Mouse (Mus musculus) retina, postnatal 1 day (tissue): ENCODE data around the gene Celsr1.

Source experiments
- DNase-seq: peaks from one replicate; pipeline ENCODE4 v3.0.0-alpha.2; 2012

The Celsr1 gene

DNA sequence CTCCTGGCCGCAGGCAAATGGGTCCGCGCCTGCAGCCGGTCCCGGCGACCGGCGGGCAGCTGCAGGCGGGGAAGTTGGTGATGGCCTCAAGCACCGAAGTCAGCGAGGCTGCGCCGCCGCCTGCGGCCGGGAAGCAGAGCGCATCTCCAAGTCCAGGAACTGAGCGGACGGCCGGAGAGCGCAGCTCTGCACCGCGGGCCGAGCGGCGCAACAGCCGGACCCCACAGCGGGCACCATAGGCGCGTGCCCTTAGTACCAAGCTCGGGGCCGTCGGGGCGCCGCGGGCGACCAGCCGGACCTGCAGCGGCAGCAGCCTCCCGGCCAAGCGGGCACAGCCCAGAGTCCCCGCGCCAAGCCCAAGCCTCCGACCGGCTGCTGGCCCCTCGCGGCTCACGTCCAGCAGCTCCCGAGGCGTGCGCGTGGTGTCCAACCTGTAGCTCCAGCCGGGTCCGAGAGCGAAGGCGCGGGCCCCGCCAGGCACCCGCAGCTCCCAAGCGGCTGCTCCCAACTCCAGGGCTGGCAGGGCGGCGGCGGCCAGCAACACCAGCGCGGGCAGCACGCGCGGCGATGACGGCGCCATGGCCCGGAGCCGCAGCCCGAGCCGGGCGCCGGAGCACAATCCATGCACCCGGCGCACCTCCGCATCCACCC, at the start of gene Celsr1:
TSS of gene Celsr1 (minus strand) at position 587 of the 651 bp plus-strand sequence.
- peak; percentile 62 for DNase-seq

DNA sequence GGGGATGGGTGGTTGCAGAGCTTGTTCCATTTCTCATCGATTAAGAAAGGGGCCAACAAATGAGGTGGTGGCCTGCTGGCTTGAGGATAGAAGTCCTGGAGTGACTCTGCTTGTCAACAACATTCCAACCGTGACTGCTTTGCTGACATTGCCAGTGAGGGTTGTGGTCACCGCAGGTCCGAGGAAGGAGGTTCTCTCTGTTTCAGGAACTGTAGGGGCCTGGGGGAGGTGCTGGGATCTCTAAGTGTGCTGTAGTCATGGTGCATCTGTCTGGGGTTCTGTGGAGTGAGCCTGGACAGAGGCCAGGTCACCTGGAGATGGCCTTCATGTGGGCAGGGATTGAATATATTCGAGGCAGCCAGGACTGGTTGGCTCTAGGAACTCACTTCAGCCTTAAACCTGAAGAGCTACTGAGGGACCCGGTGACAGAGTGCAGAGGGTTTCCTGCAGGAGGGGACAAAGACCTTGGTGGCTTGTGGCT, 49.7 kb upstream of the Celsr1 start:
- no peak for DNase-seq

DNA sequence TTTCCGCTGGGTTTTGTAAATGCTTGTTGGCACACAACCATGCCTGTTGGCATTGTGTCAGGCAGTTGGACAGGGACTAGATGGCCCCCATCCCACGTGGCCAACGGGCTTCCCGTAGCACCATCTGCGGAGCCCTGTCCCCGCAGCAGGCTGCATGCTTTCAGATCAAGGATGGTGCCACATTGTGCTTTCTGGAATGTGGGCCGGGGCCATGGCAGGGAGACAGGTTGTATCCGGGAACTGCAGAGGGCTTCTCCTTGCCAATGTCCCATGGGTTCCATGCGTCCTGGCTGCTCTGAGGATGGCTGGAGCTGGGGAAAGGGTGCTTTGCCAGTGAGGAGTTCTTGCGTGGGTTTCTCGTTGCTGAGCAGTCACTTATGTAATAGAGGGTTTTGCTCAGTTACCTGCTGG, 49.0 kb upstream of the Celsr1 start:
- no peak for DNase-seq

DNA sequence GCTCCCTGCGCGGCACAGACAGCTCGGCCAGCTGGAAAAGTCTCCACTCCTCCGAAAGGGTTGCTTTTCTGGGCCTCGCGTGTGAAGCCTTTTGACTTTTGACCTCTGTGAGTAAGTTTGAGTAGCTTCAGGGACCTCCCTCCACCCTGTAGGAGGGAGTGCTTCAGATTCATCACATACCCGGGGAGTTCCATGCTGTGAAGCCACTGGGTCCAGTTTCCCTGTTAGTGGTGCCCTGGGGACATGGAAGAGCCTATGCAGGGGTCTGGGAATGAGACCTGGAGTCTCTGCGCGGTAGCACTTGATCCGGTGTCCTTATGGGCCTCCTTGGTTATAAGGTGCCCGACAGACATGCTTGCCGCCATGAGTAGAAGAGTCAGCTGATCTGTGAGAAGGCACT, 48.1 kb upstream of the Celsr1 start:
- no peak for DNase-seq

DNA sequence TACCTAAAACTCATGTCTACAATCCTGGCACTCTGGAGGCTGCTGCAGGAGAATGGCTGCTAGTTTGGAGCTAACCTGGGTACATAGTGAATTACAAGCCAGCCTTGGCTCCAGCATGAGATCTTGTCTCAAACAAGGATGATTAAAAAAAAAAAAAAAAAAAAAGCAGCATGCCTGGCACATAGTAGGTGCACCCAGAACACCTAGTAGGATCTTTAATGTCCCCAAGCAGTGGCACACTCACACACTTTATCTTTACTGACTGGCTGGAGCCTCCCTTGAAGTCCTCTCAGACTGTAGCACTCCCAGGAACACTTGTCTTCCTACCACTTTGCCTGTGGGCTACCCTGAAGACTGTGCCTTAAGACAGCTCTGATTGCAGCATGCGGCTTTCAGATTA, 46.8 kb upstream of the Celsr1 start:
- DNase-seq = no peak

DNA sequence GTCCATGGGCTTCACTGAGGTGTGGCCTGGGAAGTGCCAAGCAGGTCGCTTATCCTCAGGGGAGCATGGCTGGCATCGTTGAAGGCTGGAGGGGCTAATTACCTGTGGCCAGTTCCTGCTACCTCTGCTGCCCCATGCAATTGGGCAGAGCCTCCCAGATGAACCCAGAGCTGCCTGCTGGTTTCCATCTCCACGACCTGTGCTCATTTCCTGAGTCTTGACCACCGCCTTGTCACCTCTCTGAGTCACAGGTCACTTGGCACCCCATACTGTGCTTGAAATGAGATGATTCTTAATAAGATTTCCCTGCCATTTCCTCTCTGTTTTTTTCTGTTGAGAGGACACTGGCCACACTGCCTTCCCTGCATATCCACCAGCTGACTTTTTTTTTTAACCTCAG, 46.3 kb upstream of the Celsr1 start:
- no peak for DNase-seq

DNA sequence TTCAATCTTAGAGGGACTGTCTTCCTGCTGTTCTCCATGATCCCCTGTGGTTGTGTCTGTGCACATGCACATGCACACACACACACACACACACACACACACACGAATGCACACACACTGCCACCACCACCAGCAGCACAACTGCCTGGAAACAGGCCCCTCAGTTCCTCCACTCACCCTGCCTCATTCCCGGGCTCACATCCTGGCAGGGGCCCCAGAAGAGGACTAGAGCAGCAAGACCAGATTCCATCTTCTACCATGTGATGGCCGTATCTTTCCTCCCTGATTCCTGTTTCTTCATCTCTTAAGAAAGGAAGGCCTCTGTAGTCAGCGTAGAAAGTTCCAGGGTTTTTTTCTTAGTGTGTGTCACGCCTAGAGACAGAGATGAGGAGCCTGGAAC, 45.9 kb upstream of the Celsr1 start:
- DNase-seq = no peak

DNA sequence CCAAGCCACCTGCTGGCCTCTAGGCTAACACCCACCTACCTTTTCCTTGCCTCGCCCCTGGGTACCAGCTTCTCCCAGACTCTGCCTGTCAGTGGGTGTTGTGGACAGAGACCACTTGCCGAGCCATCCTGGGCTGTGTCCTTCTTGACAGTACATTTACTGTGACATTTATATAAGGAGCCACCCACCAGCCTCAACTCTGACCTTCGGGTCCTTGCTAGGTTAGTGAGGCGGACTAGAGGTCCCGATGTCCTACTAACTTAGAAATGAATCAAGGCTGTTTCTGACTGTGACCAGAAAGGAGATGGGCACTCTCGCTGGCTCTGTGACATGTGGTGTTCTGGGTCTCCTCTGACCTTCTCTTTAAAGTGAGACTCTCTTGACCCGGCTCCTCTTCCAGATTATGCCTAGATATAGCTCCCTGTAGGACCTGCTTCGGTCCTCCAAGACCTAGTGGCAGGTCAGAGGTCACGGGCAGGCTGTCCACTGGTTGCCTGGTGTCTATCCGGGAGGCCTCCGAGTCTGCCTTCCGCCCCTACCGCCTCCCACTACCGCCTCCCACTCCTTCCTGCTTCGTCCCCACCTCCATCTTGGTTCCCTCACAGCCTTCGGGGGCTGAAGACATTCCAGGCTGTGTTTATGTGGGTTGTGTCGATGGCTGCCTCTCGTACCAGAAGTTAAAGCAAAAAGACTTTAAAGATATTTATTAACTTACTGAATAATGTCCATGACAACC, 45.1 kb upstream of the Celsr1 start:
- DNase-seq = no peak

DNA sequence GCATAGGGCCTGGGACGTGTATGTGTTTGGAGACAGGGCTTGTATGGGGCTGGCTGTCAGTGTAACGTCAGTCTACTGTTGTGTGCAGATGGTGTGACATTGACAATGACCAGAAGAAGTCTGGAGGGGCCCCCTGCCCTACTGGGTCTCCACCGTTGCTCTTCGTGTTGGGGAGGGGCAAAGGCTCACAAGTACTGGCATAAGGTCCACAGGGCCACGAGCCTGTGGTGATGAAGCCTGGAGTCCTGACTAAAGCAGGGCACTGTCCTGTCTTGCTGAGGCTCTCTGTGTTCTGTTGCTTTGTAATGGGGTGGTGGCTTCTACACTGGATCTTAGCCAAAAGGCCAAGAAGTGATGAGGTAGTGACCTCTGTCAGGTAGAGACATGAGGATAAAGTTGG, 44.4 kb upstream of the Celsr1 start:
- no peak for DNase-seq

DNA sequence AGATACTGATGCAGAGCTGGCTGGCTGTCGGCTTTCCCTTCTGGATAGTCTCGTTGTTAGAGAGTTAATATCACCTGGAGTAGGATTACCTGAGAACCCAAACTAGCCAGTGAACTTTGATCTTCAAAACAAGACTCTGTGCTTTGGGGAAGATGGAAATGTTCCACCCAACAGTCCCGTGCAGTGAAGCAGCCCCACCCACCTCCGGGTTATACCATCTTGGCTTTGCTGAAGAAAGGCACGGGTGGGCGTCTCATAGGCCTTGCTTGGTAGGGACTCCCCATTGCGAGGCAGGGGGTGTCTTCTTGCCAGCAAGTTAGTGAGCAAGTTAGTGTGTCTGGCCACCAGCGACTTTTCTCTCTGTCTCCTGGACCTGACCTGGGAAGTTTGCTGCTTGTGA, 42.8 kb upstream of the Celsr1 start:
- DNase-seq = no peak

DNA sequence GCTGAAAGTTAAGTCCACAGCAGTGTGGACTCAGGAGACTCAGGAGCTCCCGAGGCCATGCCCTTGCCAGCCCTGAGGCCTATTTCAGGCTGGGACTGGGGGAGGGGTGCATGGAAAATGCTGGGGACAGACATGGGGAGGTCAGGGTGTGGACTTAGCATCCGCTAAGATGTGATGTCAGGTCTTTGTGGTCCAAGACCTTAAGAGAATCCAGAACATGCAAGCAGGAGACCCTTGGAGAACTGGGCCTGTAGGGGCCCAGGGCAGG, 42.4 kb upstream of the Celsr1 start:
- DNase-seq = no peak

DNA sequence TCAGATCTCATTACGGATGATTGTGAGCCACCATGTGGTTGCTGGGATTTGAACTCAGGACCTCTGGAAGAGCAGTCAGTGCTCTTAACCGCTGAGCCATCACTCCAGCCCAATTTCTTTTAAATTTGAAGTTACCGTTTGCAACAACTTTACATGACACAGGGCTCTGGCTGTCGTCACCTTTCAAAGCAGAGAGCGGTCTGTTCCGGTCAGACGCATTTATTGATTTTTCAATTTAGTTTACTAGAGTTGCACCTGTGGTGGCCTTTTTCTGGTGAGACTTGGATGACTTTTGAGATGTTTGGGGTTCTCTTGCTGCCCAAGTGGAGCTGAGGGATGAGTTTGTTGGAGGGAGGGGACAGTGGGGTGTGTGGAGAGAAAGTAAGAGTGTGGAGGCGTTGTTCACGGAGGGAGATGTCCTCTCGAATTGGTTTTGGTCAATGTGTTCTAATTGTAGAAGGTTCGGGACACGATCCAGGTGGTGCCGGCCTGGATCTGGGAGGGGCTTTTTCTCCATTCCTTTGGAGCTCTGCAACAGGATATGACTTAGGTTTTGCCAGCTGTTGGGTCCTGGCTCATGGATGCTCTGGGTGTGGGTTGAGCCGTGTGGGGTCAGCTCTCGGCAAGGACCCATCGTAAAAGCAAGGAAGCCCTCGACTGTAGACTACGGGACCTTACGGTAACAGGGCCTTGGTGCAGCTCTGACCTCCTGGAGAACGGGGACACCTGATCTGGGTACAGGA, 41.9 kb upstream of the Celsr1 start:
- DNase-seq = no peak

DNA sequence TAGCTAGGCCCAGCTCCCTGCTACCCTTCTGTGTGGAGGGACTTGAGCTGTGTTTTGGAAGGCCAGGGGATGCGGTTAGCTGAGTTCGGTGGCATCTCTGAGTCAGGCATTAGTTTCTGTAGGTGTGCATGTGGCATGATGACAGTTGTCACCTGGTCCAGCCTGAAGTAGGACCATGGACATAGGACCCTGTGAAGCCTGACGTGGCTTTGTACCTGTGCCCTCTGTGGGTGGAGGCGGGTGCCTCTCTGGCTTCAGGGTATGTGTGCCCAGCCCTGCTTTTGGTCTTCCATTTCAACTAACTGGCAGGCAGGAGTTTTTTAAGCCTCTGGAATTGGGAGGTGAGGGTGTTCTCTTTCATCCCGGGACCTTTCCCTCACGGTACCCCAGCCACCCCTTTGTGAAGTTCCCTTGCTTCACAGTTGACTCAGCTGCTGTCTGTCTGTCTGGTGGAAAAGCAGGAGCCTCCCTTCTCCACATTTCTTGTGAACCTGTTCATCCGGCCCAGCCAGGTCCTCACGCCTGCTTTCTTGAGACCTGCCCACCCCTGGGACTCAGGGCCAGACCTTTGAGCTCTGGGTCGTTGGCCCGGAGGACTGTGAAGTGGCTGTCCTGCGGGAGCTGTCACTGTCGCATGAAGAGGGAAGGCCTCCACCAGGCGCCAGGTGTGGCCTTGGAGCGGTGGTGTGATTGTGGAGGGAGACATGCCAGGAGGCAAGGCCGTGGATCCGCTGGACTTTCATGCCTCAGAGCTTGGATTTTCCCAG, 40.8 kb upstream of the Celsr1 start:
- DNase-seq = no peak

DNA sequence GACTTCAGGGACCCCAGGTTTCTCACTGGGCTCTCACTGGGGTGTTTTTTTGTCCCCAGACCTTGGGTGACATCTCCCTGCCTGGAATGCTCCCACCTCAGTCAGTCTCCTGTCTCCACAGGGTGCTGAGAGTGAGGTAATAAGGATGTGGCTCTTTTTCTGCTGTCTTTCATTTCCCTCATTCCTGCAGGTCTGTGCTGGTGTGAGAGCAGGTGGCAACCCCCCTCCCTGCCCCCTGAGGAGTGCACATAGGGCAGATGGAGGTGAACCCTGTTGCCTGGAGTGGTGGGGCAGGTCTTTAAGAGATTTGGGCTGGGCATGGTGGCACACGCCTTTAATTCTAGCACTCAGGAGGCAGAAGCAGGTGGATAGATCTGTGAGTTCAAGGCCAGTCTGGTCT, 37.6 kb upstream of the Celsr1 start:
- no peak for DNase-seq

DNA sequence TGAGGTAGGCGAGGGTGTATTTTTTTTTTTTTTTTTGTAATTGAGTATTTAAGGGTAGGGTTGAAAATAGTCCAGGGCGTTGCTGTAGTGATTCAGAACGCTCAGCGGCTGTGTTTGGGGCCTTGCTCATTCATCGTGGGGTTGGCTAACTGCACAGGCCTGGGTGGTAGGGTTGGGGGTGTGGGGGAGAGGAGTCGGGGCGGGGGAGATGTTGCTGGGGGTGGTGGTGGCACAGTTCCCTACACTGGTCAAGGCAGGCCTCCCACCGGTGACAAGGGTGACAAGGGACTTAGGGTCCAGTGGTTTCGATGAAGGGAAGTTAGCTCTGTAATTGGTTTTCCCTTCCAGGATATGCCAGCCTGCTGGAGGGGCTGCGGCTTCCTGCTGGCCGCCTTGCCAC, 36.8 kb upstream of the Celsr1 start:
- no peak for DNase-seq

DNA sequence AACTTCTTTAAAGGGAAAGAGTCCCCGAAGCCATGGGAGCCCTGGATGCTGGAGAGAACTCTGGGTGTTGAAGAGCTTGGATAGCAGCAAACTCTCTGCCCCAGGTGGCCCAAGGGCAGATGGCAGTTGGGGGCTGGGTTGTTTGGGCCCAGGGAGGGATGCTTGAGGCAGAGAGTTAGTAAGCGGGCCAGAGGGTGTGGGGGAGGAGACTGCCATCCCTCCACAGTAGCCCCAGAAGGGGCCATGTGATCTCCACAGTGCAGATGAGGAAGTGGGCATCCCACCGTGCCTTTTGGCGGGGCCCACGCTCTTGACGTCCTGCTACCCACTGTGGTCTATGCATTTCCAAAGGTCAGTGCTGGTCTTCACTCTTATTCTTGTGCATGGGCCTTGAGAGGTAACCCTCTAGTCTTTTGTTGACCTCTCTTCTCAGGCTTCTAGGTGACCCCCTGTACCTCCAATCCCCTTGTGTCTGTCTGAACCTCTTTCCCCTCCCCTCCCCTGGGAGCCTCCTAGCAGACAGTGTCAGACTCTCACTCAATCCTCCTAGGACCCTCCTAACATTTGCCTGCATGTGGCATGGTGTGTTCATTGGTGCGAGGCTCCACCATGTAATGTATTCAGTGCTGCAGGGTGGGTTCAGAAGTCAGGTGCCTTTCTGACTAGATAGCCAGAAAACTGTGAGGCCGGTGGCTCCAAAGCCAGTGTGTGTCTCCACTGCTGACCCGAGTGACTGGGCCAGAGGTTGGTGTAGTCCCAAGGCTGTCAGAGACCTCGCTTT, 35.6 kb upstream of the Celsr1 start:
- no peak for DNase-seq

DNA sequence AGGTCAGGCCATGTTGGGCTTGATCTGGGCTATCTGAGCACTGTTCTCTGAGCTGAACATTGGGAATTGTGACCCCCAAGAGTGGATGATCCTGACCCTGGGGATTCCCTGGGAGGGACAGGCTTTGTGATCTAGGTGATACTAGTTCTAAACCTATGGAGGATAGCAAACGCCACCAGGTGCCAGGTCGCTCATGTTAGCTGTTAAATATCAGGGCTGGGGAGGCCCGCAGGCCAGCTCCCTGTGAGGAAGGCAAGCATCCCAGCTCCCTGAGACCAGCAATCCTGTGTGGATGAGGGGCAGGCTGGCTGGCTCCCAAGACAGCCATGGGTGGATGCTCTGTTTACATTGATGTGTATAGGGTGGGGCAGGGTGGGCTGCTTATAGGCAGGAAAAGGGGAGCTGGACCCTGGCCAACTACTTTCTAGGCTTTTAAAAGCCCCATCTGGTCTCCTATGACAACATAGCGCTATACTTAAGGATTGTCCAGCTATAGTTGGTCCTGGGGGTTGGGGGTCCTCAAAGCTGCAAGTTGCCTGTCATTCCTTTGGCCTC, 34.4 kb upstream of the Celsr1 start:
- no peak for DNase-seq

DNA sequence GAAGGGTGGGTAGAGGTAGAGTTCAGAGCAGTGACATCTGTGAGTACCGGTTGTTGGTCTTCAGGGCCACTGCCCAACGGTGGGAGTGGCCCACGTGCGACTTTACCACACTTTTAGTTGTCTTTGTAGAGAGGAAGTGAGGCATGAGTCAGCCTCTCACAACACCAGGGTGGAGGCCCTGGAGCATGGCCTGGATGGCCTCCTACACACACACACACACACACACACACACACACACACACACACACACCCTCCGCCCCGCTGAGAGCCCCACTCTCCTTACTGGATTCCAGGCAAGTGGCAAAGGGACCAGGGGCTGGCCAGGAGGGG, 34.0 kb upstream of the Celsr1 start:
- no peak for DNase-seq

DNA sequence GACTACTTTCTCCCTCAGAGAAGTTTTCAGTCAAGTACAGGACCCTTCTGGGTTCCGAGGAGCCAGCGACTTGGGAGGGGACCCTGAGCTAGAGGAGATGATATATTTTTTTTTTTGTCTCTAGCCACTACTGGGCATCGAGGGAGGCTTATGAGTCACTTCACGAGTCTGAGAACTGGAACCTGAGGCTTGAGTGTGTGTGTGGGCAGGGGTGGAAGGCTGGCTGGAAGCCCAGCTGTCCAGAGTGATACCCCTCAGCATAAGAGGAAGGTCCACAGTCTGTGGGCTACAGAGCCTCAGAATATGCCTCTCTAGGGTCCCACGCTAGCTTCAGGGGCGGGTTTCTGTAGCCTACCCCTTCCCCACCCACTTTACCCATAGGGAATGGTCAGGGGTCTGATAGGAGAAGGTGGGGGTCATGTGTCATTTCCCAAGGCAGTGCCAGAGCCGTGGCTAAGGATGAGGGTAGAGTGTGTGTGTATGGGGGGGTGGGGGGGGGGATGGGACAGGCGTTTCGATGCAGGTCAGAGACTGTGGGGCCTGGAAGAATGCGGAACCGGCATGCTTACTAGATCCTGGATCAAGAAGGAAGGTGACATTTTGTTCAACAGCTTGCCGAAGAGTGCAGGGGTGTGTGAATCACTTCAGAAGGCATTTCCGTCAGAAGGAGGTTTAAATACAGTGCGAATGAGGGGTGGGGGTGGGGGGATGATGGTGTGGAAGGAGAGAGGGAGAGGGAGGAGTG, 33.4 kb upstream of the Celsr1 start:
- no peak for DNase-seq

DNA sequence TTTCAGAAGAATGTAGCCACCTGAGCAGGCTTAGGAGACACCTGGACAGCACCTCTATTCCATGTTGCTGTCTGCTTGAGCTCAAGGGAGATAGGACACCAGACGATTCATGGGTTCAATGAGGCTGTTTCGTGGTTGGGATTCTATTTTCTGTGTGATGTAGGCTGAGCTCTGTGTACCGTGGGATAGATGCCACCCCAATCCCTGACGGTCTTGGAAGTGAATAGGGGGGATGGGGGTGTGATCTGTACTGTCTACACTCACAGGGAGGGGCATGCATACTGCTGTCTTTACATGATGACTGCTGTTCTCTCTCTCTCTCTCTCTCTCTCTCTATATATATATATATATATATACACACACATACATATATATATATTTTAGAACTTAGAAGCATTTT, 31.8 kb upstream of the Celsr1 start:
- DNase-seq = no peak

DNA sequence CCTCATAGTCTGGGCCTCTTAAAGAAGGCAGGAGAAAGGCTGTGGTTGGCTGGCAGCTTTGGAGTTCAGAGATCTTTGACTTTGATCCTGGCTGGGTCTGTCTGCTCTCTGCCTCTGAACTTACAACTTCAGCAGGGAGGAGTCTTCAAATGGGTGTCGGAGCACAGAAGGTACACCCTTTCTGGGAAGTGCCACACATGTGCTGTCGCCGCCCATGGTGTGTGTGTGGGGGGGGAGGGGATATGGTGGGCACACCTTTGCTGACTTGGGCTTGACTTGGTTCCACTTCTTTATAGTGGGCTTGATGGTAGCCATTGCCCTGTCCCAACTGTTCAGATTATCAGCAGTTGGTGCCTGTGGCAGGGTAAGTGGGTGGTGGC, 31.3 kb upstream of the Celsr1 start:
- DNase-seq = no peak
